Mouse (Mus musculus): ENCODE measurements at regions not wholly inside any gene's neighbourhood (a gene's known extent, or its start where the extent isn't known, plus 50 kb on each side); places are given as distances from the start of the nearest gene placed in this dataset.

- Histone ChIP-seq H3K9ac (ENCODE audit: low read depth, low read length) (no peak overlapping the region), H3K4me2 (ENCODE audit: low read depth, low read length) (no peak overlapping the region), H3K4me3 (ENCODE audit: low read depth, low read length) (no peak overlapping the region), H3K9me3 (ENCODE audit: control insufficient read depth, low read length) (no peaks in the 10 kb centered on the region), H3K4me1 (ENCODE audit: control insufficient read depth, insufficient read depth, low read length) (no peaks in the 10 kb centered on the region), H3K27ac (replicated peaks; ENCODE audit: low read depth, low read length) (no peak overlapping the region), H3K36me3 (ENCODE audit: control insufficient read depth, insufficient read depth, low read length) (no peaks in the 10 kb centered on the region), H3K27me3 (replicated peaks; ENCODE audit: control insufficient read depth, insufficient read depth, low read length) (no peaks in the 10 kb centered on the region)
- ATAC-seq (ENCODE audit: low read depth) (no peak), DNase-seq (ENCODE audit: low spot score) (no peak)
- WGBS: 69% methylated on average over 2 of the region's 2 CpGs
Observed at GRCm38 (mm10) chr8:79488861-79489260, 89.5 kb upstream of the Smad1 start.

DNA sequence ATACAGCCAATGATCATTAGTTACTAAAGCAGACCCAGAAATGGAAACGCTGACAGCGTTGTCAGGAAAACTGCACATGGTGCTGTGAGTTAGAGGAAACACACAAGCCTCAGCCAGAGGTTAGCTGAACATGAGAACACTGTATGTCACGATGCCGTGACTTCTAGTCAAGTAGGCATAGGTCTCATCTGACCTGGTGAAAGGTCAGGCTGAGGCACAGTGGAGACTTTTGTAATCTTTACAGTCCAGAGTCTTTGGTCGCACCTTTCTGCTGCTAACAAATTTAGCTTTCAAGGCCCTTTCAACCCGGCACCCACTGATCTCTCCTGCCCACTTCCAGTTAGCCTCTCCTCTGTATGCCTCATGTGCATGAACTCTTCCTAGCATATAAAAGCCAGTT is 88.3 kb upstream of the Smad1 start:
- H3K36me3 ChIP-seq (ENCODE audit: control insufficient read depth, insufficient read depth, low read length): no peaks in the 10 kb centered on the region
- 77% methylated on average over 6 of the region's 6 CpGs for WGBS
- H3K4me3 ChIP-seq (ENCODE audit: low read depth, low read length): no peak overlapping the region
- H3K27ac ChIP-seq (replicated peaks; ENCODE audit: low read depth, low read length): no peak overlapping the region
- H3K4me1 ChIP-seq (ENCODE audit: control insufficient read depth, insufficient read depth, low read length): no peaks in the 10 kb centered on the region
- H3K27me3 ChIP-seq (replicated peaks; ENCODE audit: control insufficient read depth, insufficient read depth, low read length): no peaks in the 10 kb centered on the region
- no peak overlapping the region for H3K4me2 ChIP-seq (ENCODE audit: low read depth, low read length)
- ATAC-seq (ENCODE audit: low read depth): no peak
- H3K9ac ChIP-seq (ENCODE audit: low read depth, low read length): no peak overlapping the region
- no peak for DNase-seq (ENCODE audit: low spot score)
- no peaks in the 10 kb centered on the region for H3K9me3 ChIP-seq (ENCODE audit: control insufficient read depth, low read length)

DNA sequence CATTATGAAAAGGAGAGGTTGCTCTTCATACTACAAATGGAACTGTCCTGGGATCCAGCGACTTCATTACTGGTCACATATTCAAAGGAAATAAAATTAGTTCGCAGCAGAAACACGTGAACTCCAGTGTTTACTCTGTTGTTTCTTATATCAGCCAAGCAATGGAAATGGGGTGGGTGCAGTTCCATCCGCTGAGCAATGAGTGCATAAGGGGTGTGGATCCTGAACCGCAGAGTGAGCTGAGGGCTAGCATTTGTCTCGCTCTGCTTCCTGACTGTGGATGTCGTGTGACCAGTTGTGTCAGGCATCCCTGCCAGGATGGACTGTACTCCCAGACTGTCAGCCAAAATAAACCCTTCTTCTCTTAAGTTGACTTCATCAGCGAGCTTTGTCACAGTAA is 80.0 kb upstream of the Smad1 start:
- no peak for ATAC-seq (ENCODE audit: low read depth)
- no peak for DNase-seq (ENCODE audit: low spot score)
- Histone ChIP-seq H3K4me3 (ENCODE audit: low read depth, low read length) (no peak overlapping the region), H3K4me1 (ENCODE audit: control insufficient read depth, insufficient read depth, low read length) (no peaks in the 10 kb centered on the region), H3K9ac (ENCODE audit: low read depth, low read length) (no peak overlapping the region), H3K9me3 (ENCODE audit: control insufficient read depth, low read length) (no peaks in the 10 kb centered on the region), H3K27me3 (replicated peaks; ENCODE audit: control insufficient read depth, insufficient read depth, low read length) (no peaks in the 10 kb centered on the region), H3K4me2 (ENCODE audit: low read depth, low read length) (no peak overlapping the region), H3K36me3 (ENCODE audit: control insufficient read depth, insufficient read depth, low read length) (no peaks in the 10 kb centered on the region), H3K27ac (replicated peaks; ENCODE audit: low read depth, low read length) (no peak overlapping the region)
- WGBS: 89% methylated on average over 8 of the region's 8 CpGs

DNA sequence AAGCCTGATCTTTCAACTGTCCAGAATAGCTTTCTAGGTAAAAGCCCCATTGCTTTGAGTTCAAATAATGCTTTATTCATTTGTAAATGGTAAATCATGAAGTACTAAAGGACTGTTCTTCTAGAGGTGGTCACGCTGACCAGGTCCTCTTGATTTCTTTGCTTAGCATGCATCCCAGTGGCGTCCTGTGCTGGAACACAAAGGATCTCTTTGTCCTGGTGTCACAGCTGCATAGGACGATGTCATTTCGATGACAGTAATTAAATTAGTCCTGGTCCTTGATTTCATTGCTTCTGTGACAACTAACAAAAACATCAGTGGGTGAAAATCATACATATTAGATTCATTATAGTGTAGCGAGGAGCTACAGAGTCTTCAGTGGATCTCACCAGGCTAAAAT is 76.7 kb upstream of the Smad1 start:
- H3K27ac ChIP-seq (replicated peaks; ENCODE audit: low read depth, low read length): no peak overlapping the region
- no peak overlapping the region for H3K9ac ChIP-seq (ENCODE audit: low read depth, low read length)
- ATAC-seq (ENCODE audit: low read depth) (no peak), DNase-seq (ENCODE audit: low spot score) (no peak)
- H3K4me3 ChIP-seq (ENCODE audit: low read depth, low read length): no peak overlapping the region
- 55% methylated on average over 5 of the region's 5 CpGs for WGBS
- H3K4me1 ChIP-seq (ENCODE audit: control insufficient read depth, insufficient read depth, low read length): no peaks in the 10 kb centered on the region
- H3K9me3 ChIP-seq (ENCODE audit: control insufficient read depth, low read length): no peaks in the 10 kb centered on the region
- H3K27me3 ChIP-seq (replicated peaks; ENCODE audit: control insufficient read depth, insufficient read depth, low read length): no peaks in the 10 kb centered on the region
- H3K4me2 ChIP-seq (ENCODE audit: low read depth, low read length): no peak overlapping the region
- H3K36me3 ChIP-seq (ENCODE audit: control insufficient read depth, insufficient read depth, low read length): no peaks in the 10 kb centered on the region

DNA sequence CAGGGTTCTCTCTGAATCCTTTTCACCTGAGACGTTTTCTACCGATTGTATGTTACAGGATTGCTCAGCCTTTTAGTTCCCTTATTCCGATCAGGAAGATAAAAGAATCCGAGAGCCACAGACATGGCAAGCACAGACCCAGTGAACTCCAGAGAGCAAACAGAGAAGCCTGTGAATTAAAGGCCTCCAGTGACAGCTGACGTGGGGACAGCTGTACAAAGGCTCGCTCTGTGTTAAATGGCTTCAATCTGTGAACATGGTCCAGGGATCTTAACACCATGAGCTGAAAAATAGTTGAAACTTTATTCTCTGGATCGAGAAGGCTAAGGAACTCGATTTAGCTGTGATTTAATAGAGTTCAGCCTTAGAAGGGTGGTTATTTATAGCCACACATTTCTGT is 75.4 kb upstream of the Smad1 start:
- Histone ChIP-seq H3K9ac (ENCODE audit: low read depth, low read length) (no peak overlapping the region), H3K4me2 (ENCODE audit: low read depth, low read length) (no peak overlapping the region), H3K4me1 (ENCODE audit: control insufficient read depth, insufficient read depth, low read length) (no peaks in the 10 kb centered on the region), H3K36me3 (ENCODE audit: control insufficient read depth, insufficient read depth, low read length) (no peaks in the 10 kb centered on the region), H3K9me3 (ENCODE audit: control insufficient read depth, low read length) (no peaks in the 10 kb centered on the region), H3K27me3 (replicated peaks; ENCODE audit: control insufficient read depth, insufficient read depth, low read length) (no peaks in the 10 kb centered on the region), H3K27ac (replicated peaks; ENCODE audit: low read depth, low read length) (no peak overlapping the region), H3K4me3 (ENCODE audit: low read depth, low read length) (no peak overlapping the region)
- 48% methylated on average over 8 of the region's 8 CpGs for WGBS
- DNase-seq (ENCODE audit: low spot score): peak; percentile 33
- ATAC-seq (ENCODE audit: low read depth): no peak; the same call in 1 of the 2 replicates

DNA sequence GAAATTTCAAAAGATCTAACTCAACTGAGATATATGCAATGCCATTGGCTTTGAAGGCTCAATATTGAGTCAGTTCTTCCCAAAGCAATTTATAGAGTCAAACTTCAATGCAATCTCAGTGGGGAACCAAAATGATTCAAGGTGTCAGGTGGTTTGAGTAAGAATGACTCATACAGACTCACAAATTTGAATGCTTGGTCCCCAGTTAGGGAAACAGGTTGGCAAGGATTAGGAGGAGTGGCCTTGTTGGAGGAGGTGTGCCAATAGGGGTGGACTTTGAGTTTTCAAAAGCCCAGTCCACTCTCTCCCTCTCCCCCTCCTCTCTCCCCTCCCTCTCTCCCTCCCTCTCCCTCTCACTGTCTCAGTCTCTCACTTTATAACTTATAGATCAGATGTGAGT is 52.8 kb upstream of the Smad1 start:
- Histone ChIP-seq H3K9ac (ENCODE audit: low read depth, low read length) (no peak overlapping the region), H3K4me2 (ENCODE audit: low read depth, low read length) (no peak overlapping the region), H3K4me1 (ENCODE audit: control insufficient read depth, insufficient read depth, low read length) (no peaks in the 10 kb centered on the region), H3K36me3 (ENCODE audit: control insufficient read depth, insufficient read depth, low read length) (no peaks in the 10 kb centered on the region), H3K27ac (replicated peaks; ENCODE audit: low read depth, low read length) (no peak overlapping the region), H3K27me3 (replicated peaks; ENCODE audit: control insufficient read depth, insufficient read depth, low read length) (no peaks in the 10 kb centered on the region), H3K4me3 (ENCODE audit: low read depth, low read length) (no peak overlapping the region), H3K9me3 (ENCODE audit: control insufficient read depth, low read length) (no peaks in the 10 kb centered on the region)
- ATAC-seq (ENCODE audit: low read depth): no peak
- no peak for DNase-seq (ENCODE audit: low spot score)

GRCm38 (mm10) chr8:79449453-79449852 is 50.1 kb upstream of the Smad1 start:
- H3K4me1 ChIP-seq (ENCODE audit: control insufficient read depth, insufficient read depth, low read length): no peaks in the 10 kb centered on the region
- no peaks in the 10 kb centered on the region for H3K36me3 ChIP-seq (ENCODE audit: control insufficient read depth, insufficient read depth, low read length)
- no peaks in the 10 kb centered on the region for H3K9me3 ChIP-seq (ENCODE audit: control insufficient read depth, low read length)
- 58% methylated on average over 3 of the region's 3 CpGs for WGBS
- H3K4me2 ChIP-seq (ENCODE audit: low read depth, low read length): no peak overlapping the region
- ATAC-seq (ENCODE audit: low read depth) (0 out of 2 replicates have a peak, but pooled peaks have one; percentile 37), DNase-seq (ENCODE audit: low spot score) (peak; percentile 63)
- H3K9ac ChIP-seq (ENCODE audit: low read depth, low read length): no peak overlapping the region
- H3K4me3 ChIP-seq (ENCODE audit: low read depth, low read length): no peak overlapping the region
- H3K27me3 ChIP-seq (replicated peaks; ENCODE audit: control insufficient read depth, insufficient read depth, low read length): no peaks in the 10 kb centered on the region
- no peak overlapping the region for H3K27ac ChIP-seq (replicated peaks; ENCODE audit: low read depth, low read length)

Measured in embryonic facial prominence, embryonic 14.5 days (tissue).